Mouse (Mus musculus) midbrain, embryonic 14.5 days (tissue): Measurements from ENCODE around the gene Gm30191. TPM values are rescaled to one million over a fixed set of nuclear protein-coding genes. Genes with fewer than 3 reads are reported as not detected.

Source experiments
- ATAC-seq: fragments of 200-750 bp; cut with Nextera tagmentation; 2 replicates; pipeline ENCODE4 v1.8.0; 2017; ENCODE audit warnings: moderate number of reproducible peaks, moderate library complexity; ENCODE audit not compliant: low FRiP score, low TSS enrichment
- DNase-seq: peaks from one replicate; pipeline ENCODE4 v3.0.0-alpha.2; 2015
- H3K27ac ChIP-seq: fragments of 300-500 bp; sonication (generic); replicated peaks from 2 replicates; pipeline ENCODE4 v1.5.1; 2014; ENCODE audit warnings: mild to moderate bottlenecking, low read depth, low read length, moderate library complexity
- H3K27me3 ChIP-seq: fragments of 300-500 bp; sonication (generic); 2 replicates; pipeline ENCODE4 v1.6.1; 2014; ENCODE audit warnings: low read length, control low read depth, mixed read lengths; ENCODE audit not compliant: control insufficient read depth, insufficient read depth
- H3K36me3 ChIP-seq: fragments of 300-500 bp; sonication (generic); 2 replicates; pipeline ENCODE4 v1.6.1; 2014; ENCODE audit warnings: low read length, control low read depth; ENCODE audit not compliant: control insufficient read depth, insufficient read depth
- H3K4me1 ChIP-seq: fragments of 300-500 bp; sonication (generic); 2 replicates; pipeline ENCODE4 v1.6.1; 2014; ENCODE audit warnings: mild to moderate bottlenecking, antibody characterized with exemption, low read length, control low read depth; ENCODE audit not compliant: control insufficient read depth, insufficient read depth
- H3K4me2 ChIP-seq: fragments of 300-500 bp; sonication (generic); 2 replicates; pipeline ENCODE4 v1.6.1; 2014; ENCODE audit warnings: mild to moderate bottlenecking, low read length, moderate library complexity
- H3K4me3 ChIP-seq: fragments of 300-500 bp; sonication (generic); replicated peaks from 2 replicates; pipeline ENCODE4 v1.5.1; 2014; ENCODE audit warnings: low read depth, low read length
- H3K9ac ChIP-seq: fragments of 300-500 bp; sonication (generic); replicated peaks from 2 replicates; pipeline ENCODE4 v1.6.1; 2014; ENCODE audit warnings: mild to moderate bottlenecking, low read length, moderate library complexity
- H3K9me3 ChIP-seq: fragments of 300-500 bp; sonication (generic); 2 replicates; pipeline ENCODE4 v1.6.1; 2016; ENCODE audit warnings: low read length, control low read depth, mixed read lengths; ENCODE audit not compliant: control insufficient read depth
- WGBS: fragments of 180-500 bp; shearing (Covaris S2); extraction: QIAGEN DNeasy Blood & Tissue Kit; methylation state at CpG from one replicate; pipeline ENCODE4 v1.1.7; 2014; 5-methylcytosine and 5-hydroxymethylcytosine counted together
- polyA plus RNA-seq: library from polyadenylated mRNA; unstranded; fragments of >200 nt; fragmentation: Nextera tagmentation; extraction: Ambion mirVana; gene quantifications from 2 replicates; pipeline ENCODE4 v1.2.1, GENCODE M21; 2014

Gm30191 gene
- polyA plus RNA-seq, 1 experiment from 2014 or later = not detected

- WGBS = 71% methylated on average over 4 of the region's 4 CpGs
- Histone ChIP-seq H3K27ac (no peak overlapping the region), H3K9me3 (no peaks in the 10 kb centered on the region), H3K27me3 (no peaks in the 10 kb centered on the region), H3K4me1 (no peaks in the 10 kb centered on the region), H3K4me2 (no peak overlapping the region), H3K36me3 (no peaks in the 10 kb centered on the region), H3K9ac (no peak overlapping the region), H3K4me3 (no peak overlapping the region)
- DNase-seq (no peak), ATAC-seq (no peak)
These were observed 52.7 kb downstream of the Gm30191 start for GRCm38 (mm10) chr4:134299498-134299810.

Other genes with a start within 250 kb of the Gm30191 start
- 46.6 and 48.2 TPM in 2 replicates for gene Dhdds, start 246.0 kb upstream of the Gm30191 start, polyA plus RNA-seq
- 0.13 and 0.31 TPM in 2 replicates for gene Lin28a, start 228.1 kb upstream of the Gm30191 start, polyA plus RNA-seq
- gene Zfp683, start 193.1 kb upstream of the Gm30191 start, polyA plus RNA-seq = not detected in 2 replicates
- gene Crybg2, start 186.1 kb upstream of the Gm30191 start, polyA plus RNA-seq = 1.8 and 2.3 TPM in 2 replicates
- gene Cd52, start 151.9 kb upstream of the Gm30191 start, polyA plus RNA-seq = 1.8 and 4.5 TPM in 2 replicates
- 11.7 and 13.6 TPM in 2 replicates for gene Ubxn11, start 144.4 kb upstream of the Gm30191 start, polyA plus RNA-seq
- 376 and 460 TPM in 2 replicates for gene Sh3bgrl3, start 118.1 kb upstream of the Gm30191 start, polyA plus RNA-seq
- 12.0 and 21.3 TPM in 2 replicates for gene Cep85, start 59.8 kb upstream of the Gm30191 start, polyA plus RNA-seq
- not detected in 2 replicates for gene Gm7534, start 43.9 kb upstream of the Gm30191 start, polyA plus RNA-seq
- not detected in 2 replicates for gene Catsper4, start 19.6 kb upstream of the Gm30191 start, polyA plus RNA-seq
- gene Cnksr1, start 8.5 kb upstream of the Gm30191 start, polyA plus RNA-seq = 0.20 TPM in 1 of 2 replicates, not detected in the other
- 0.30 and 0.43 TPM in 2 replicates for gene E130218I03Rik, start 3.3 kb upstream of the Gm30191 start, polyA plus RNA-seq
- 13.1 and 14.2 TPM in 2 replicates for gene Zfp593, start 1.3 kb upstream of the Gm30191 start, polyA plus RNA-seq
- 11.1 and 17.6 TPM in 2 replicates for gene Grrp1, start 7.2 kb downstream of the Gm30191 start, polyA plus RNA-seq
- gene Pdik1l, start 41.0 kb downstream of the Gm30191 start, polyA plus RNA-seq = 41.0 and 48.6 TPM in 2 replicates
- gene Trim63, start 68.2 kb downstream of the Gm30191 start, polyA plus RNA-seq = 0.11 TPM in 1 of 2 replicates, not detected in the other
- gene Slc30a2, start 96.2 kb downstream of the Gm30191 start, polyA plus RNA-seq = 0.11 TPM in 1 of 2 replicates, not detected in the other
- 0.28 and 0.53 TPM in 2 replicates for gene Extl1, start 136.9 kb downstream of the Gm30191 start, polyA plus RNA-seq
- gene Pafah2, start 149.4 kb downstream of the Gm30191 start, polyA plus RNA-seq = 5.0 and 6.9 TPM in 2 replicates
- 6,974 and 7,359 TPM in 2 replicates for gene Stmn1, start 221.4 kb downstream of the Gm30191 start, polyA plus RNA-seq
- 6.6 and 14.3 TPM in 2 replicates for gene Paqr7, start 249.8 kb downstream of the Gm30191 start, polyA plus RNA-seq